Mouse (Mus musculus) ES-E14 (cell line): ENCODE measurements around the gene Edrf1. TPM values are rescaled to one million over a fixed set of nuclear protein-coding genes. Genes with fewer than 3 reads are reported as not detected.

Experiments used
- DNase-seq: peaks from one replicate; pipeline ENCODE4 v3.0.0-alpha.2; 2013; ENCODE audit warnings: low read depth, low spot score
- H3K27ac ChIP-seq: 2 replicates; pipeline ENCODE4 v1.5.1; 2012; ENCODE audit warnings: low read depth, mild to moderate bottlenecking, low read length, moderate library complexity, mixed read lengths; ENCODE audit not compliant: poor library complexity, insufficient read depth, severe bottlenecking
- H3K36me3 ChIP-seq: 2 replicates; pipeline ENCODE4 v1.6.1; 2012; ENCODE audit warnings: mild to moderate bottlenecking, low read length, moderate library complexity, mixed read lengths; ENCODE audit not compliant: control insufficient read depth, poor library complexity, insufficient read depth, severe bottlenecking
- H3K4me1 ChIP-seq, 2 experiments: fragments of 150-350 bp in 1 of 2; sonication (generic) in 1 of 2; 2 replicates each; pipeline ENCODE4 v1.6.1; 2012; ENCODE audit warnings: low read length in 2 of 2, mild to moderate bottlenecking in 1 of 2, mixed read lengths in 1 of 2; ENCODE audit not compliant: control insufficient read depth in 2 of 2, insufficient read depth in 2 of 2, poor library complexity in 1 of 2
- H3K4me3 ChIP-seq, 2 experiments: fragments of 150-350 bp in 1 of 2; sonication (generic) in 1 of 2; 2 replicates each; pipeline ENCODE4 v1.5.1; 2012; ENCODE audit warnings: low read length in 2 of 2, low read depth in 1 of 2, mild to moderate bottlenecking in 1 of 2, mixed read lengths in 1 of 2; ENCODE audit not compliant: insufficient read depth in 1 of 2, poor library complexity in 1 of 2, severe bottlenecking in 1 of 2
- H3K9ac ChIP-seq: 2 replicates; pipeline ENCODE4 v1.6.1; 2012; ENCODE audit warnings: low read depth, mild to moderate bottlenecking, low read length, mixed read lengths; ENCODE audit not compliant: poor library complexity, insufficient read depth, severe bottlenecking
- H3K9me3 ChIP-seq: fragments of 150-350 bp; sonication (generic); 2 replicates; pipeline ENCODE4 v1.6.1; 2012; ENCODE audit warnings: low read depth, mild to moderate bottlenecking, low read length; ENCODE audit not compliant: control insufficient read depth, insufficient read depth
- CHD2 ChIP-seq: IDR thresholded peaks from 2 replicates; pipeline ENCODE4 v1.6.1; 2014; ENCODE audit warnings: mild to moderate bottlenecking, low read depth, low read length, inconsistent platforms
- HCFC1 ChIP-seq: IDR thresholded peaks from 2 replicates; pipeline ENCODE4 v1.6.1; 2012; ENCODE audit warnings: low read length, inconsistent platforms, borderline replicate concordance; ENCODE audit not compliant: insufficient read depth
- MAFK ChIP-seq: IDR thresholded peaks from 2 replicates; pipeline ENCODE4 v1.6.1; 2014; ENCODE audit warnings: mild to moderate bottlenecking, low read depth, low read length, inconsistent platforms; ENCODE audit not compliant: insufficient read depth
- ZC3H11A ChIP-seq: IDR thresholded peaks from 2 replicates; pipeline ENCODE4 v1.6.1; 2012; ENCODE audit warnings: low read depth, mild to moderate bottlenecking, inconsistent platforms, low read length, borderline replicate concordance
- ZNF384 ChIP-seq: IDR thresholded peaks from 2 replicates; pipeline ENCODE4 v1.6.1; 2012; ENCODE audit warnings: low read depth, low read length, inconsistent platforms
- in situ Hi-C, 2 experiments: fragments of 600-800 bp; cut with MboI; formaldehyde crosslinking; loops; one replicate each; pipeline ENCODE4 v1.15.1; 2025; ENCODE audit warnings: low sequenced_read_pairs in 2 of 2, inconsistent platforms in 1 of 2; ENCODE audit not compliant: unreplicated experiment in 2 of 2
- total RNA-seq: library from RNA; depleted of rRNA; stranded (reverse); fragments of 300-350 nt; gene quantifications from 2 replicates; pipeline ENCODE4 v1.2.3, GENCODE M21; 2012; rRNA removed

Edrf1 gene
- total RNA-seq, 1 experiment = 35.7 TPM

DNA sequence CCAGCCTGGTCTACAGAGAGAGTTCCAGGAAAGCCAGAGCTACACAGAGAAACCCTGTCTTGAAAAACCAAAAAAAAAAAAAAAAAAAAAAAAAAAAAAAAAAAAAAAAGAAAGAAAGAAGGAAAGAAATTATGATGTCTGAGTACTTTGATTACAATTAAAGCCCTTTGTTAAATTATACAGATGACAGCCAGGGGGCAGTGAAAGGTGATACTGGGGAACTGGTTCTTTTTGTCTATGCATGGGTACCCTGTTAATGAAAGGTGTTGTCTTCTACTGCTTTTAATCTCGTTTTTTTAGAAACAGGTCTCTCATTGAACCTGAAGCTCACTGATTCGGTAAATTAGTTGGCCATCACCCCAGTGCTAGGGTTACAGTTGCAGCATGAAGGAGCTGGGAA, 70.0 kb downstream of the Edrf1 start:
- Histone ChIP-seq H3K36me3 (no peaks in the 10 kb centered on the region; the same call in none of the 2 replicates), H3K9ac (no peak overlapping the region), H3K4me3 (no peak overlapping the region), H3K4me1 (0 out of 4 replicates have a peak, but pooled peaks cover 2 to 3% of the 10 kb centered on the region in 2 experiments), H3K27ac (no peak overlapping the region), H3K9me3 (no peaks in the 10 kb centered on the region)
- TF ChIP-seq ZNF384 (no peak), ZC3H11A (no peak), HCFC1 (no peak)
- in situ Hi-C loops = no loop called here
- DNase-seq = no peak

DNA sequence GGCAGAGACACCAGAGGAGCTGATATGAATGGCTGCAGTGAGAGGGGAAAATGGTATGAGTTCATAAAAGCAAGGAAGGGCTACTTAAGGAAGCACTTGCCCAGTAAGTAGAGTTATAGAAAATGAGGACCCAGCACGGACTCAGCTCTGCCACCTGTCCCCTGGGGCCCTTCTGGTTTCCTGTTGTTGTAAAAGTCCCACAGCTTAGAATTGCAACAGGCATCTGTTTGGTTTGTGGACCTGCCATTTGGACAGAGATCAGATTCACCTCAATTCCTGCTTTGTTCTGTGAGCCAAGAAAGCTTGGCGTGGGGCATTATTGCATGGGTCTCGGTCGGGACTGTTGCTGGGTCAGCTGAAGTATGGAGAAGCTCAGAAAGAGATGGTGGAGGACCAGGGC, 78.0 kb downstream of the Edrf1 start:
- no peak for TF ChIP-seq MAFK
- no peak for TF ChIP-seq CHD2
- no peak for TF ChIP-seq ZNF384
- no peak for TF ChIP-seq ZC3H11A
- TF ChIP-seq HCFC1 = no peak
- Histone ChIP-seq H3K9me3 (no peaks in the 10 kb centered on the region), H3K36me3 (peaks cover 52% of the 10 kb centered on the region), H3K9ac (no peak overlapping the region), H3K27ac (no peak overlapping the region), H3K4me3 (no peak overlapping the region), H3K4me1 (no peaks in the 10 kb centered on the region)
- DNase-seq = no peak
- in situ Hi-C loops = no loop called here

DNA sequence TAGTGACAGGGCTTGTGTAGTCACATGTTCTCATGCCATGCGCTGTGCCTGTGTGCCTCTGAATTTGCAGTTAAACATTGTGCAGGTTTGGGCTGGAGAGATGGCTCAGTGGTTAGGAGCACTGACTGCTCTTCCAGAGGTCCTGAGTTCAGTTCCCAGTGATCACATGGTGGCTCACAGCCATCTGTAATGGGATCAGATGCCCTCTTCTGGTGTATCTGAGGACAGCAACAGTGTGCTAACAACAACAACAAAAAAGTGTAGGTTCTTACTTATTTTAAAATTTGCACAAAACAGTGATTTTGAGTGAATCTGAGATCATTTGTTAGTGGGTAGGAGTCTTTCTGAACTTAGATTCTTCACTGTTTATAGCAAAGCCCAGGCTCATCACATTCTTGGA, 81.2 kb downstream of the Edrf1 start:
- Histone ChIP-seq H3K4me1 (no peaks in the 10 kb centered on the region), H3K36me3 (peaks cover 73% of the 10 kb centered on the region), H3K9ac (no peak overlapping the region), H3K4me3 (no peak overlapping the region), H3K27ac (no peak overlapping the region), H3K9me3 (no peaks in the 10 kb centered on the region)
- TF ChIP-seq HCFC1 = no peak
- TF ChIP-seq ZC3H11A = no peak
- TF ChIP-seq ZNF384 = no peak
- in situ Hi-C loops = no loop called here
- DNase-seq = no peak

DNA sequence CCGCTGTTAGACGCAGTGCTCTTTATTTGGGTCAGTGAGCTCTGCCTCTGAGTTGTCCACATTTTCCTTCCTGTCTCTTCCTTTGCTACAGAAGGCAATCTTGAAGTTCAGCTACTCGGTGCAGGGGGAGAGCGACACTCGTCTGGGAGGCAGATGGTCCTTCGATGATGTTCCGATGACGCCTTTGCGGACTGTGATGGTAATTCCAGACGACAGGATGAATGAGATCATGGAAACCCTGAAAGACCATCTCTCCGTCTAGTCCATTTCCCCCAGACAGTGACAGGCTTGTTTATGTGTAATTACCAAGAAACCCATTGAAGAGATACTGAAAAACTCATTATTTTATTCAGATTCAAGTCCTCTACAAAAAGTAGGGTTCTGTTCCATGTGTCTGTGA, 83.3 kb downstream of the Edrf1 start:
- Histone ChIP-seq H3K9ac (no peak overlapping the region), H3K27ac (no peak overlapping the region), H3K4me1 (no peaks in the 10 kb centered on the region), H3K36me3 (peaks cover 71% of the 10 kb centered on the region), H3K9me3 (no peaks in the 10 kb centered on the region), H3K4me3 (no peak overlapping the region)
- in situ Hi-C loops = no loop called here
- TF ChIP-seq ZC3H11A = no peak
- TF ChIP-seq MAFK = no peak
- no peak for TF ChIP-seq ZNF384
- no peak for TF ChIP-seq CHD2
- TF ChIP-seq HCFC1 = no peak
- DNase-seq = no peak

Other genes with a start within 250 kb of the Edrf1 start
- not detected in 2 replicates for gene Tex36, start 35.4 kb upstream of the Edrf1 start, total RNA-seq
- gene Mmp21, start 42.5 kb downstream of the Edrf1 start, total RNA-seq = 0.27 and 0.32 TPM in 2 replicates
- 73.7 and 88.8 TPM in 2 replicates for gene Bccip, start 71.8 kb downstream of the Edrf1 start, total RNA-seq
- 6.6 and 10.6 TPM in 2 replicates for gene Uros, start 72.5 kb downstream of the Edrf1 start, total RNA-seq
- 0.21 and 0.62 TPM in 2 replicates for gene Fank1, start 139.3 kb downstream of the Edrf1 start, total RNA-seq
- 29.8 and 42.3 TPM in 2 replicates for gene Dhx32, start 145.2 kb downstream of the Edrf1 start, total RNA-seq